Mouse (Mus musculus) midbrain, embryonic 11.5 days (tissue): ENCODE measurements around the gene Syngr1. TPM values are rescaled to one million over a fixed set of nuclear protein-coding genes. Genes with fewer than 3 reads are reported as not detected.
A peak's percentile ranks its signal among the peaks of the same experiment; 100 is the strongest.

Source experiments
- ATAC-seq: fragments of 200-750 bp; cut with Nextera tagmentation; 2 replicates; pipeline ENCODE4 v1.8.0; 2017; ENCODE audit warnings: moderate TSS enrichment, moderate library complexity; ENCODE audit not compliant: low FRiP score
- DNase-seq: peaks from one replicate; pipeline ENCODE4 v3.0.0; 2015; ENCODE audit warnings: low spot score; ENCODE audit errors: missing footprints
- H3K27ac ChIP-seq: fragments of 300-500 bp; sonication (generic); 2 replicates; pipeline ENCODE4 v1.5.1; 2014; ENCODE audit warnings: low read depth, low read length
- H3K27me3 ChIP-seq: fragments of 300-500 bp; sonication (generic); 2 replicates; pipeline ENCODE4 v1.6.1; 2014; ENCODE audit warnings: mild to moderate bottlenecking, low read length, moderate library complexity, mixed read lengths; ENCODE audit not compliant: control insufficient read depth, insufficient read depth
- H3K36me3 ChIP-seq: fragments of 300-500 bp; sonication (generic); 2 replicates; pipeline ENCODE4 v1.6.1; 2014; ENCODE audit warnings: mild to moderate bottlenecking, low read length, moderate library complexity, mixed read lengths; ENCODE audit not compliant: control insufficient read depth, insufficient read depth
- H3K4me1 ChIP-seq: fragments of 300-500 bp; sonication (generic); 2 replicates; pipeline ENCODE4 v1.6.1; 2014; ENCODE audit warnings: low read length; ENCODE audit not compliant: control insufficient read depth, insufficient read depth
- H3K4me2 ChIP-seq: fragments of 300-500 bp; sonication (generic); 2 replicates; pipeline ENCODE4 v1.6.1; 2014; ENCODE audit warnings: mild to moderate bottlenecking, moderate library complexity
- H3K4me3 ChIP-seq: fragments of 300-500 bp; sonication (generic); 2 replicates; pipeline ENCODE4 v1.5.1; 2014; ENCODE audit warnings: low read depth, low read length
- H3K9ac ChIP-seq: fragments of 300-500 bp; sonication (generic); 2 replicates; pipeline ENCODE4 v1.6.1; 2014; ENCODE audit warnings: low read length
- H3K9me3 ChIP-seq: fragments of 300-500 bp; sonication (generic); 2 replicates; pipeline ENCODE4 v1.6.1; 2016; ENCODE audit warnings: low read length; ENCODE audit not compliant: control insufficient read depth
- WGBS: fragments of 180-500 bp; shearing (Covaris S2); extraction: QIAGEN DNeasy Blood & Tissue Kit; methylation state at CpG from one replicate; pipeline ENCODE4 v1.1.7; 2014; 5-methylcytosine and 5-hydroxymethylcytosine counted together
- polyA plus RNA-seq: library from polyadenylated mRNA; unstranded; fragments of >200 nt; fragmentation: Nextera tagmentation; extraction: Ambion mirVana; gene quantifications from 2 replicates; pipeline ENCODE4 v1.2.1, GENCODE M21; 2014

Gene Syngr1
- polyA plus RNA-seq, 1 experiment from 2014 or later = 7.4 TPM

- no peak for ATAC-seq
- H3K27me3 ChIP-seq = peaks cover 19% of the 10 kb centered on the region
Measured at GRCm38 (mm10) chr15:80094201-80094600, 3.1 kb downstream of the Syngr1 start.

DNA sequence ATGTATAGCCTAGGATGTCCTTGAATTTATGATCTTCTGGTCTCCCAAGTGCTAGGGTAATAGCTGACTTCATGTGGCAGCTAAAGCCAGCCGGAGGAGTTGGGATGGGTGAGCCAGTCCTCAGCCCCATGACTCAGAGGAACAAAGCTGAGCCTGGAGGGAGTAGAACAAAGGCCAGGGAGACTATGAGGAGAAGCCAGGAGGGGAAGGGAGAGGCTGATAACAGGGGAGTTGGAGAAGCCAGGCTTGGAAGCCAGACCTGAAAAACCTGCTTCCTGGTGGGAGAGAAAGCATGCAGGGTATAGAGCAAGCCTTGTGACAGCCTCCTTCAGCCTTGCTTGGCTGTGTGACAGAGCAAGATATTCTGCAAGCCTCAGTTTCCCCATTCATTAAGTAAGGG is 4.5 kb downstream of the Syngr1 start:
- no peak overlapping the region for H3K9ac ChIP-seq
- H3K36me3 ChIP-seq = no peaks in the 10 kb centered on the region
- no peaks in the 10 kb centered on the region for H3K9me3 ChIP-seq
- H3K4me3 ChIP-seq = no peak overlapping the region
- no peak overlapping the region for H3K4me2 ChIP-seq
- WGBS = 73% methylated on average over 1 of the region's 1 CpGs
- no peak for ATAC-seq
- no peak overlapping the region for H3K27ac ChIP-seq
- H3K27me3 ChIP-seq = peaks cover 19% of the 10 kb centered on the region
- no peak for DNase-seq
- peaks cover 8% of the 10 kb centered on the region for H3K4me1 ChIP-seq

More at GRCm38 (mm10) chr15:80094201-80094600, 3.1 kb downstream of the Syngr1 start:
- no peak for DNase-seq
- Histone ChIP-seq H3K4me3 (no peak overlapping the region), H3K9ac (no peak overlapping the region), H3K4me2 (no peak overlapping the region), H3K27ac (no peak overlapping the region), H3K9me3 (no peaks in the 10 kb centered on the region), H3K36me3 (no peaks in the 10 kb centered on the region), H3K4me1 (peaks cover 8% of the 10 kb centered on the region)
- 92% methylated on average over 13 of the region's 13 CpGs for WGBS

- WGBS = 62% methylated on average over 10 of the region's 10 CpGs
- H3K9me3 ChIP-seq = no peaks in the 10 kb centered on the region
- H3K27ac ChIP-seq = no peak overlapping the region
- DNase-seq (no peak), ATAC-seq (no peak)
- peaks cover 15% of the 10 kb centered on the region for H3K27me3 ChIP-seq
- H3K4me1 ChIP-seq = peaks cover 8% of the 10 kb centered on the region
- no peak overlapping the region for H3K9ac ChIP-seq
- no peak overlapping the region for H3K4me2 ChIP-seq
- no peaks in the 10 kb centered on the region for H3K36me3 ChIP-seq
- no peak overlapping the region for H3K4me3 ChIP-seq
Measured at GRCm38 (mm10) chr15:80096406-80096805, 5.3 kb downstream of the Syngr1 start.

GRCm38 (mm10) chr15:80096946-80097881 is 6.1 kb downstream of the Syngr1 start:
- peak overlapping the region; percentile 48; the same call in 1 of the 2 replicates for H3K9ac ChIP-seq
- H3K9me3 ChIP-seq = no peaks in the 10 kb centered on the region
- no peak overlapping the region for H3K4me2 ChIP-seq
- no peak overlapping the region for H3K4me3 ChIP-seq
- DNase-seq = peak; percentile 91
- no peak overlapping the region for H3K27ac ChIP-seq
- no peaks in the 10 kb centered on the region for H3K36me3 ChIP-seq
- H3K4me1 ChIP-seq = peaks cover 6% of the 10 kb centered on the region
- WGBS = 29% methylated on average over 20 of the region's 20 CpGs
- 0 out of 2 replicates have a peak, but pooled peaks have one; percentile 52 for ATAC-seq
- H3K27me3 ChIP-seq = peaks cover 7% of the 10 kb centered on the region

DNA sequence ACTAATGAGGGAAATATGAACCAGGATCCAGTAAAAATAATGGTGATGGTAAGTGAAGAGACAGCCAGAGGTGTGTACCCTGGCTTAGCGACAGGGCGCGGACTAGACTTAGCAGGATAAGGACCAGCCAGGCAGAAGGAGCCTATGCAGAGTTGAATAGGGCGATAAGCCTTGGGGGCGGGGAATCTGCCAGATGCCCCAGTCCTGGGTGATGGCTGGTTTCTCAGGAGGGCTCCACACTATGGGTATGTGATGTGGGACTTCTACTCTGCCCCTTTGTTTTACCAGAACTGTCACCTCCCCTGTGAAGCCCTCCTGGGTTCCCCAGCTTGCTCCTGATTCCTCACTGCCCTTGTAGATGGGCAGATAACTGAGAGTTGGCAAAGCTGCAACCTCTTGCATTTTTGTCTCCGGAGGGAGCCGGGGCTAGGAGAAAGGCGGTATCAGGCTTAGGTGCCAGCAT is 6.9 kb downstream of the Syngr1 start:
- H3K9me3 ChIP-seq = no peaks in the 10 kb centered on the region
- DNase-seq (peak; percentile 83), ATAC-seq (0 out of 2 replicates have a peak, but pooled peaks have one; percentile 48)
- H3K27me3 ChIP-seq = no peaks in the 10 kb centered on the region; the same call in 1 of the 2 replicates
- H3K4me2 ChIP-seq = no peak overlapping the region
- H3K27ac ChIP-seq = no peak overlapping the region
- H3K4me1 ChIP-seq = peaks cover 6% of the 10 kb centered on the region
- 27% methylated on average over 8 of the region's 8 CpGs for WGBS
- H3K9ac ChIP-seq = no peak overlapping the region
- no peaks in the 10 kb centered on the region for H3K36me3 ChIP-seq
- H3K4me3 ChIP-seq = no peak overlapping the region

- WGBS = 39% methylated on average over 9 of the region's 9 CpGs
- Histone ChIP-seq H3K27me3 (no peaks in the 10 kb centered on the region), H3K9ac (no peak overlapping the region), H3K9me3 (no peaks in the 10 kb centered on the region), H3K4me3 (no peak overlapping the region), H3K27ac (no peak overlapping the region), H3K36me3 (no peaks in the 10 kb centered on the region), H3K4me2 (no peak overlapping the region), H3K4me1 (peaks cover 6% of the 10 kb centered on the region)
- peak; percentile 73 for DNase-seq
- ATAC-seq = no peak
Measured at GRCm38 (mm10) chr15:80098809-80099208, 7.7 kb downstream of the Syngr1 start.

- DNase-seq (no peak), ATAC-seq (no peak)
- Histone ChIP-seq H3K36me3 (no peaks in the 10 kb centered on the region), H3K4me3 (no peak overlapping the region), H3K4me1 (peaks cover 6% of the 10 kb centered on the region), H3K4me2 (no peak overlapping the region), H3K27ac (no peak overlapping the region), H3K9ac (no peak overlapping the region), H3K9me3 (no peaks in the 10 kb centered on the region), H3K27me3 (no peaks in the 10 kb centered on the region)
- WGBS = 76% methylated on average over 3 of the region's 3 CpGs
Measured at GRCm38 (mm10) chr15:80099477-80099876, 8.3 kb downstream of the Syngr1 start.

- Histone ChIP-seq H3K36me3 (no peaks in the 10 kb centered on the region), H3K27me3 (no peaks in the 10 kb centered on the region), H3K4me1 (peaks cover 6% of the 10 kb centered on the region), H3K27ac (no peak overlapping the region), H3K4me3 (no peak overlapping the region), H3K9me3 (no peaks in the 10 kb centered on the region), H3K4me2 (no peak overlapping the region), H3K9ac (no peak overlapping the region)
- WGBS = 78% methylated on average over 3 of the region's 3 CpGs
- DNase-seq (peak; percentile 10), ATAC-seq (no peak)
Measured at GRCm38 (mm10) chr15:80100196-80100595, 9.1 kb downstream of the Syngr1 start.

- no peak overlapping the region for H3K27ac ChIP-seq
- H3K4me2 ChIP-seq = no peak overlapping the region
- H3K36me3 ChIP-seq = no peaks in the 10 kb centered on the region
- peak; percentile 51 for DNase-seq
- no peak overlapping the region for H3K4me3 ChIP-seq
- no peak overlapping the region for H3K9ac ChIP-seq
- peaks cover 6% of the 10 kb centered on the region for H3K4me1 ChIP-seq
- H3K27me3 ChIP-seq = no peaks in the 10 kb centered on the region
- WGBS = 86% methylated on average over 10 of the region's 10 CpGs
- ATAC-seq = no peak
- H3K9me3 ChIP-seq = no peaks in the 10 kb centered on the region
Measured at GRCm38 (mm10) chr15:80100871-80101270, 9.7 kb downstream of the Syngr1 start.
